Mouse (Mus musculus): Measurements from ENCODE around the gene Phc3. TPM values are rescaled to one million over a fixed set of nuclear protein-coding genes. Genes with fewer than 3 reads are reported as not detected.

The Phc3 gene
- polyA plus RNA-seq, 1 experiment: 25.9 TPM

- H3K4me3 ChIP-seq (replicated peaks; ENCODE audit: insufficient read depth, low read depth, low read length): no peak overlapping the region
- no peaks in the 10 kb centered on the region for H3K4me1 ChIP-seq (ENCODE audit: control insufficient read depth, insufficient read depth, low read length)
- no peak for TF ChIP-seq CTCF (IDR thresholded peaks at IDR 0.05; ENCODE audit: borderline replicate concordance, insufficient read depth, low read depth, low read length)
- TF ChIP-seq POLR2A (IDR thresholded peaks at IDR 0.05; ENCODE audit: borderline replicate concordance, insufficient read depth, low read length): no peak
- H3K27me3 ChIP-seq (ENCODE audit: control insufficient read depth, insufficient read depth, low read length): no peaks in the 10 kb centered on the region
- H3K27ac ChIP-seq (ENCODE audit: insufficient read depth, low read length): no peak overlapping the region
- no peak for DNase-seq
- WGBS: 24% methylated on average over 1 of the region's 1 CpGs
These were observed 80.2 kb downstream of the Phc3 start for GRCm38 (mm10) chr3:30889014-30889413.

GRCm38 (mm10) chr3:30887449-30887848, 81.8 kb downstream of the Phc3 start:
- Histone ChIP-seq H3K27me3 (ENCODE audit: control insufficient read depth, insufficient read depth, low read length) (no peaks in the 10 kb centered on the region), H3K4me1 (ENCODE audit: control insufficient read depth, insufficient read depth, low read length) (no peaks in the 10 kb centered on the region), H3K27ac (ENCODE audit: insufficient read depth, low read length) (no peak overlapping the region), H3K4me3 (replicated peaks; ENCODE audit: insufficient read depth, low read depth, low read length) (no peak overlapping the region)
- 75% methylated on average over 3 of the region's 3 CpGs for WGBS
- DNase-seq: no peak
- TF ChIP-seq POLR2A (IDR thresholded peaks at IDR 0.05; ENCODE audit: borderline replicate concordance, insufficient read depth, low read length) (no peak), CTCF (IDR thresholded peaks at IDR 0.05; ENCODE audit: borderline replicate concordance, insufficient read depth, low read depth, low read length) (no peak)

GRCm38 (mm10) chr3:30876709-30877108, 92.5 kb downstream of the Phc3 start:
- Histone ChIP-seq H3K27me3 (ENCODE audit: control insufficient read depth, insufficient read depth, low read length) (no peaks in the 10 kb centered on the region), H3K4me1 (ENCODE audit: control insufficient read depth, insufficient read depth, low read length) (no peaks in the 10 kb centered on the region), H3K27ac (ENCODE audit: insufficient read depth, low read length) (no peak overlapping the region), H3K4me3 (replicated peaks; ENCODE audit: insufficient read depth, low read depth, low read length) (no peak overlapping the region)
- no peak for TF ChIP-seq CTCF (IDR thresholded peaks at IDR 0.05; ENCODE audit: borderline replicate concordance, insufficient read depth, low read depth, low read length)
- 93% methylated on average over 6 of the region's 6 CpGs for WGBS
- no peak for DNase-seq

DNA sequence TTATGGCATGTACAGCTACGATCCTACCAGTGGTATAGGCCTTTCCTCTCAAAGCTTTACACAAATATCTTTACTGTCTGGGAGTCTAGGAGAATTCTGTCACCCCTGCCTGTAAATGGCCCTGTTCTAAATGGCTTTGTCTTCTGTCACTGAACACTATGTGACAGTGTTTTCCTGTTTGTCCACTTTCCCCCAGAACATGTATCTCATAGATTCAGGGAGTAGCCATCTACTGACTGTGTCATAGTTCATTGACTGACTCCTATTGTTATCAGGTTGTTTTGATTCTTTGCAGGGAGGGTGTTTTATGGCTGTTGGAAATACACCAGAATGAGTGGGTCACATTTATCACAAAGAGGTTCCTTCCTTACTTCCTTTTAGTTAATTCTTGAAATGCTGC, 99.2 kb downstream of the Phc3 start:
- no peaks in the 10 kb centered on the region for H3K4me1 ChIP-seq (ENCODE audit: control insufficient read depth, insufficient read depth, low read length)
- TF ChIP-seq POLR2A (IDR thresholded peaks at IDR 0.05; ENCODE audit: borderline replicate concordance, insufficient read depth, low read length): no peak
- no peak for TF ChIP-seq CTCF (IDR thresholded peaks at IDR 0.05; ENCODE audit: borderline replicate concordance, insufficient read depth, low read depth, low read length)
- no peaks in the 10 kb centered on the region for H3K27me3 ChIP-seq (ENCODE audit: control insufficient read depth, insufficient read depth, low read length)
- H3K27ac ChIP-seq (ENCODE audit: insufficient read depth, low read length): no peak overlapping the region
- no peak for DNase-seq
- H3K4me3 ChIP-seq (replicated peaks; ENCODE audit: insufficient read depth, low read depth, low read length): no peak overlapping the region
- 84% methylated on average over 1 of the region's 1 CpGs for WGBS

DNA sequence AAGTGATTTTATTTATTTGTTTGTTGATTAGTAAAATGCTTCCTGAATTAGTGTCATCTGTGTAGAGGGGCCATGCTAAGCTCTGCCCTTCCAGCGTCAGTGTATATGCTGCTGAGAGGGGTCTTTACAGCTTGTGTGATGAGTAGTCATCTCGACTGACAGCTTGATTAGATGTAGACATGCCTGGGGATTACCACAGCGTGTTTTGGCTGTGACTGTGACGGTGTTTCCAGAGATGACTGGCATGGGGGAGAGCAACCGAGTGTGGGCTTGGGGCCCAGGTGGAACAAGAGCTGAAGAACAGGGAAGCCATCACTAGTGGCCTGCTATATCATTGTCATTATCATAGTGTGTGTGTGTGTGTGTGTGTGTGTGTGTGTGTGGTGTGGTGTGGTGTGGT, 100.6 kb downstream of the Phc3 start:
- no peak overlapping the region for H3K4me3 ChIP-seq (replicated peaks; ENCODE audit: insufficient read depth, low read depth, low read length)
- 51% methylated on average over 5 of the region's 5 CpGs for WGBS
- H3K27ac ChIP-seq (ENCODE audit: insufficient read depth, low read length): no peak overlapping the region
- no peak for TF ChIP-seq POLR2A (IDR thresholded peaks at IDR 0.05; ENCODE audit: borderline replicate concordance, insufficient read depth, low read length)
- no peak for TF ChIP-seq CTCF (IDR thresholded peaks at IDR 0.05; ENCODE audit: borderline replicate concordance, insufficient read depth, low read depth, low read length)
- no peak for DNase-seq
- no peaks in the 10 kb centered on the region for H3K4me1 ChIP-seq (ENCODE audit: control insufficient read depth, insufficient read depth, low read length)
- H3K27me3 ChIP-seq (ENCODE audit: control insufficient read depth, insufficient read depth, low read length): no peaks in the 10 kb centered on the region

GRCm38 (mm10) chr3:30868176-30868575, 101.0 kb downstream of the Phc3 start:
- Histone ChIP-seq H3K27ac (ENCODE audit: insufficient read depth, low read length) (no peak overlapping the region), H3K4me1 (ENCODE audit: control insufficient read depth, insufficient read depth, low read length) (no peaks in the 10 kb centered on the region), H3K27me3 (ENCODE audit: control insufficient read depth, insufficient read depth, low read length) (no peaks in the 10 kb centered on the region), H3K4me3 (replicated peaks; ENCODE audit: insufficient read depth, low read depth, low read length) (no peak overlapping the region)
- WGBS: 70% methylated on average over 5 of the region's 5 CpGs
- no peak for TF ChIP-seq CTCF (IDR thresholded peaks at IDR 0.05; ENCODE audit: borderline replicate concordance, insufficient read depth, low read depth, low read length)
- no peak for DNase-seq

DNA sequence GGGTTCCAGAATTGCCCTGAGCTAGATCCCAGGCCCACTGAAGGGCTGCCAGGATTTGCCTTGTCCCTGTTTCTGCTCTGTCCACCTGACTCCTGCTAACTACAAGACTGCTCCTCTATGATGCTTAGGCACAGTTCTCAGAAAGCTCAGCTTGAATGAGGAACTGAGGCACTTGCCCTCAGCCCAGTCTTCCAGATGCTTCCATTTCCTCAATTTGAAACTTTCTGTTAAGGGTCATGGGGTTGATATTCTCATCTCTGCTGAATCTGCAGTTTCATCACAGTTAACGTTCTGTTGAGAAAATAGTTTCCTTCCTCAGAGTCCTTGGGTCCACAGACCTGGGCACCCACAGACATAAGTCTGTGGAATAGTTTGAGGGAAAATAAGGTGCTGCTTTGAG, 104.6 kb downstream of the Phc3 start:
- TF ChIP-seq POLR2A (IDR thresholded peaks at IDR 0.05; ENCODE audit: borderline replicate concordance, insufficient read depth, low read length) (no peak), CTCF (IDR thresholded peaks at IDR 0.05; ENCODE audit: borderline replicate concordance, insufficient read depth, low read depth, low read length) (no peak)
- no peaks in the 10 kb centered on the region for H3K4me1 ChIP-seq (ENCODE audit: control insufficient read depth, insufficient read depth, low read length)
- WGBS: 91% methylated on average over 1 of the region's 1 CpGs
- no peak for DNase-seq
- no peaks in the 10 kb centered on the region for H3K27me3 ChIP-seq (ENCODE audit: control insufficient read depth, insufficient read depth, low read length)
- no peak overlapping the region for H3K27ac ChIP-seq (ENCODE audit: insufficient read depth, low read length)
- no peak overlapping the region for H3K4me3 ChIP-seq (replicated peaks; ENCODE audit: insufficient read depth, low read depth, low read length)

DNA sequence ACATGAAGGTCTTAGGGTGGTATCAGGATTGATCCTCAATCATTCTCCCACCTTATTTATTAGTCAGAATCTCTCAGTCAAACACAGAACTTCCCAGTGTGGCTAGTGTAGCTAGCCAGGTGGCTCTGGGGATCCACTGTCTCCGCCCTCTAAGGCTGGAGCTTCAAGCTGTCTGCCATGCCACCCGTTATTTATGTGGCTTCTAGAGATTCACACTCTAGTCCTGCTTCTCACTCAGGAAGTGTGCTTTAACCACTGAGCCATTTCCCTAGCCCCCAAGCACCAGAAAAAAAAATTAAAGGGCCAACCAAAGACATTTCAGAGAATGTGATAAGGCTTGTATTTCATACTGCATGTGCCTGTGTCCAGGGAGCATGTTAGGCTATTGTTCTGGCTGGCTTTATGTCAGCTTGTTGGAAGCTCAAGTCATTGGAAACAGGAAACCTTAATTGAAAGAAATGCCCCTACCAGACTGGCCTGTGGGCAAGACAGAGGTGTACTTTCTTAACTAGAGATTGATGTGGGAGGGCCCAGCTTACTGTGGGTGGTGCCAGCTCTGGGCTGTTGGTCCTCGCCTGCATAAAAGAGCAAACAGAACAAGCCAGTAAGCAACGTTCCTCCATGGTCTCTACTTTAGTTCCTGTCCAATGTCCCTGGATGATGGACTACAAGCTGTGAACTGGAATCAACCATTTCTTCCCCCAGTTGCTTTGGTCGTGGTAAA, 105.3 kb downstream of the Phc3 start:
- Histone ChIP-seq H3K27me3 (ENCODE audit: control insufficient read depth, insufficient read depth, low read length) (no peaks in the 10 kb centered on the region), H3K4me1 (ENCODE audit: control insufficient read depth, insufficient read depth, low read length) (no peaks in the 10 kb centered on the region), H3K4me3 (replicated peaks; ENCODE audit: insufficient read depth, low read depth, low read length) (no peak overlapping the region), H3K27ac (ENCODE audit: insufficient read depth, low read length) (no peak overlapping the region)
- DNase-seq: no peak
- 81% methylated on average over 5 of the region's 5 CpGs for WGBS
- TF ChIP-seq CTCF (IDR thresholded peaks at IDR 0.05; ENCODE audit: borderline replicate concordance, insufficient read depth, low read depth, low read length): no peak
- TF ChIP-seq POLR2A (IDR thresholded peaks at IDR 0.05; ENCODE audit: borderline replicate concordance, insufficient read depth, low read length): no peak
